Mouse (Mus musculus) monocyte, adult 5-6 weeks (primary cell): ENCODE results near the gene Wfikkn1. TPM values are rescaled to one million over a fixed set of nuclear protein-coding genes. Genes with fewer than 3 reads are reported as not detected.
"Not testable (repeated sequence)": the region's sequence is repeated elsewhere in the genome, so short reads cannot be mapped to it uniquely, and the experiment has no call there.

Experiments
- ATAC-seq: fragments of 153-309, 156-312 bp; replicated peaks from 2 replicates; pipeline ENCODE4 v1.8.0; 2017; ENCODE audit warnings: mild to moderate bottlenecking; ENCODE audit not compliant: low TSS enrichment, insufficient number of reproducible peaks, severe bottlenecking, poor library complexity, low FRiP score
- total RNA-seq: library from RNA; stranded (forward); fragments of 200-1000, 200-491, 200-594 nt; gene quantifications from 3 replicates; pipeline ENCODE4 v1.2.3, GENCODE M21; 2017

The Wfikkn1 gene
- total RNA-seq, 1 experiment from 2014 or later, result 1.0 TPM

DNA sequence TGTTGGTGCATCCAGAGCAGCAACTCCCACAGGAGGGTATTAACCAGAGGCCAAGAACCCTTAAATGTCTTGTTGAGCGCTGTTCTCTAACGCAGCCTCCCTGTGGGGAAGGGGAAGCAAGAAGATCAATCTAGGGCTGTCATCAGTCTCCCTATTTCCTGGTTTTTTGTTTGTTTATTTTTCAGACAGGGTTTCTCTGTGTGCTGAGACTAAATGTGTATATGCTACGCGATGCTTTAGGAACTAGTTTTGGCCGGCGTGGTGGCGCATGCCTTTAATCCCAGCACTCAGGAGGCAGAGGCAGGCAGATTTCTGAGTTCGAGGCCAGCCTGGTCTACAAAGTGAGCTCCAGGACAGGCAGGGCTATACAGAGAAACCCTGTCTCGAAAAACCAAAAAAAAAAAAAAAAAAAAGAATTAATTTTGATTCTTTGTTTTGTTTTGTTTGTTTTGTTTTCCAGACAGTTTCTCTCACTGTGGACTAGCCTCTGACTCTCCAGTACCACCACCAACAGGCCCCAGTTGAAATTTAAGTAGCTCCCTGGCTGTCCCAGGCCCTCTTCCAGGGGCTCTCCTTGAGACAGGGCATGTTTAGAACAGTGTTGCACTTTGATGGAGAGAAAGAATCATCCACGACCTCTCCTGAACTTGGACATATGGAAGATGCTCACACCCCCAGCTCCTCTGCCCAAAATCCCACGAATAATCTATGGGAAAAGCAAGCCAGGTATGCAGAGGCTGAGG, 7.1 kb downstream of the Wfikkn1 start:
- ATAC-seq, result no peak

DNA sequence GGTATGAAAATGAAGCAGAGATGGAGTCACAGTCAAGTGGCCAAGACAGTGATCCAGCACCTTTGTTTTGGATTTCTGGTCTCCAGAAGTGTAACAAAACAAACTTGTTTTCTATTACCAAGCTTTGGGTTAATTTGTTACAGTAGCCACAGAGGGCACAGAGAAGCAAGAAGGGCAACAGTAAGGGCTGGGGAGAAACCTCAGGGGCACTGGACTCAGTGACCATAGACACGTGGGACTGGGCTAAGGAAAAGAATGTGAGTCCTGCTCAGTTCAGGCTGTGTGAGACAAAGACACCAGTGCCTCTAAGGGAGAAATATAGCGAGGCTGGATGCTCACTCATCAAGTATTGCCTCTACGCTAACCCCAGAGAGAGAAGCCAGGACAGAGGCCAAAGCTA, 8.0 kb downstream of the Wfikkn1 start:
- ATAC-seq, result no peak

DNA sequence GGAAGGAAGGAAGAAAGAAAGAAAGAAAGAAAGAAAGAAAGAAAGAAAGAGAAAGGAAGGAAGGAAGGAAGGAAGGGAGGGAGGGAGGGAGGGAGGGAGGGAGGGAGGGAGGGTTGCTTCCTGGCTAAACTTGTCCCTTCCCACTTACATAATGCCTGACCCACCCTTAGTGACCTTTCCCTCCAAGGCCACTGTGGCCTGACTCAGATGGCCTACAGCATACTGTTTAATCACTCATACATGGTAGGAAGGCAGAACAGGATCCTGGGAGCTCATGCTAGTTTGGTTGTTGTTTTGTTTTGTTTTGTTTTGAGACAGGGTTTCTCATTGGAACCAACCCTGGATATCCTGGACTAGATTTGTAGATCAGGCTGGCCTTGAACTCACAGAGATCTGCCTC, 9.1 kb downstream of the Wfikkn1 start:
- ATAC-seq, result not testable (repeated sequence)

DNA sequence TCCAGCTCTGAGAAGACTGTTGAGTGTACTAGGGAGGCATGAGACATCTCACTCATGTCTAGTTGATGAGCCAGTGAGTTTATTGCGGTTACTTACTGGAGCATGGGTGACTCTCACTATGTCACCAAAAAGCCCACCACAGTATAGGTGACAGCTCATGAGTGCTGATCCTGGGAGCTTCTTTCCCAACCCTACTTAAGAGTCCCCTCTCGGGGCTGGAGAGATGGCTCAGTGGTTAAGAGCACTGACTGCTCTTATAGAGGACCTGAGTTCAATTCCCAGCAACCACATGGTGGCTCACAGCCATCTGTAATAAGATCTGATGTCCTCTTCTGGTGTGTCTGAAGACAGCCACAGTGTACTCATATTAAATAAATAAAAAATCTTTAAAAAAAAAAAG, 10.7 kb downstream of the Wfikkn1 start:
- ATAC-seq, result no peak

DNA sequence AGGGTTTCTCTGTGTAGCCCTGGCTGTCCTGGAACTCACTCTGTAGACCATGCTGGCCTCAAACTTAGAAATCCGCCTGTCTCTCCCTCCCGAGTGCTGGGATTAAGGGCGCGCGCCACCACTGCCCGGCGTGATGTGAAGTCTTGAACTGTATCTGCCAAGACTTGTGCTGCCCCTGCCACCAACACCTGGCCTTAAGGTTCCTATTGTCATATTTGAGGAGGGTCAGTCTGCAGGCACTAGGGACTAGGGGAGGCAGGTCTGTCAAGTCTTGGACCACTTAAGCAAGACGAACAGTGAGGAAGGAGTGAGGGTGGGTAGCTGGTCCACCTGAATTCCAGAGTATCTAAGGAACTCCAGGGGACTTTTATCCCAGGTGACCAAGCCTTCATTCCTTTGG, 11.2 kb downstream of the Wfikkn1 start:
- ATAC-seq, result no peak

DNA sequence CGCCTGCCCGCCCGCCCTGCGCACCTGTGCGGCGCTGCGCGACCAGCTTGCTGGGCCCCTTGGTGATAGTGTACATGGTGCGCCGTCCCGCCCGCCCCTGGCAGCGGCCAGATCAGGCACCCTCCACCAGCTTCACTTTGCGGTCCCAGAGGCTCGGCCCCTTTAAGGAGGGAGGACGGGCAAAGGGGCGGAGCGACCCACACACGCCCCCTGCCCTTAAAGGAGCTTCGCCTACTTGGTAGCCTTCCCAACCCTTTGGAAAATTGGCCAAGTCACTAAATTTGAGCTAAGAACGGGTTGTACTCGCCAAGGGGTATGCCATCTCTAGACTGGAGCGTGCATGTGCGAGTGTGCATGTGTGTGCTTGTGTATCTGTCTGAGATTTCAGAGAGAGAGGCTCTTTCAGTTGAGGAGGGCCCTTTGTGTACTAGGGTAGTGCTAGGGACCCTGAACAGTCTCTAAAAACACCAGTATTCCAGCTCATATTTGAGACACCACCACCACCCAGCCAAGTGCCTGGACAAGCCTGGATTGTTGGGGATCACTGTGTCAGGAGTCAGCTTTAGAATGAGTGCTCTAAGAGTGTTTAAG, 12.0 kb downstream of the Wfikkn1 start, which contains the start of gene Mcrip2:
Gene Mcrip2 (minus strand): TSS at position 164 of the 591 bp plus-strand sequence.
- peak; percentile 65 for ATAC-seq

DNA sequence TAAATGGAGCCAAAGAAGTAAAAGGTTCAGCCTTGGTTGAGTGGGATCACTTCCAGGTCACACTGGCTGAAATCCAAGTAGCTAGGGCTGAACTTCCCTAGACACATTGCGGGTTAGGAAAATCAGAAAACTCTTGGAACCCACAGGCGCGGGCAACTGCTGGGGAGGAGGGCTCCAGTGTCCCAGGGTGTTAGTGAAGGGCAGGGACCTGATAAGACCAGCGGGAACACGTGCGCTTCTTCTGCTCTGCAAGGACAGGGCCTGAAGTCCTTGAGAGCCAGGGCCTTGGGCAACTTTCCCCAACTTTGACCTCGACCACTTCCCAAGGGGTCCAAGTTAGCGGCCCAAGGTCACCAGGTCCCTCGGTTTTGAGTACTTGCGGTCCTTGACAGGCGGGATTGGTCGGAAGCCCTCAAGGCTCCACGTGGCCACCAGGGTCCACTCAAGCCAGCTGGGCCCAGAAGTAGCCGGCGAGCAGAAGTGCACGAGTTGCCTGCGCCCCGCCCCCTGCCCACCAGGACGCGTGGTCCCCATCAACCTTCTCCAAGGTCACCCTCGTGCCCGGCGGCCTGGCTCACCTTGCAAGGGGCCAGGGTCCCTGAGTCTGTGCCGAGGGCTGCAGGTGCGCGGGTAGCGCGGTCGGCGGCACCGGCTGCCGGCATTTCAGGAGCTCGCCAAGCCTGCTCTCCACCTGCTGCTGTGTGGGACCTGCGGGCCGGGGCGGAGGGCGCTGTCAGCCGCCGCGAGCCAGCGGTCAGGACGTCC, 12.6 kb downstream of the Wfikkn1 start:
- ATAC-seq, result no peak

DNA sequence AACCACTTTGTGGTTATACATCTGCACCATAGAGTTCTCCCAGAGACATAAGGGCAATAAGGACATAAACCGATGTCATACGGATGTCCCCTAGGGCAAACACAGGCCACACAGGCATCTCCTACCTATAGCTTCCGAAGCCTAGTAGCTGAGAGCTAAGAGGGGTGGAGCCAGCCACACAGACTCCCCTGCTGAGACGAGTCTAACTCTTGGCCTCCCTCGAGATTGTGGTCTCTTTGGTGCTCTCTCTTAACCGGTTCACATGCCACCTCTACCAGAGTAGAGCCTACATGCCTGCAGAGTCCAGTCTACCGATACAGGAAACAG, 13.2 kb downstream of the Wfikkn1 start:
- no peak for ATAC-seq

DNA sequence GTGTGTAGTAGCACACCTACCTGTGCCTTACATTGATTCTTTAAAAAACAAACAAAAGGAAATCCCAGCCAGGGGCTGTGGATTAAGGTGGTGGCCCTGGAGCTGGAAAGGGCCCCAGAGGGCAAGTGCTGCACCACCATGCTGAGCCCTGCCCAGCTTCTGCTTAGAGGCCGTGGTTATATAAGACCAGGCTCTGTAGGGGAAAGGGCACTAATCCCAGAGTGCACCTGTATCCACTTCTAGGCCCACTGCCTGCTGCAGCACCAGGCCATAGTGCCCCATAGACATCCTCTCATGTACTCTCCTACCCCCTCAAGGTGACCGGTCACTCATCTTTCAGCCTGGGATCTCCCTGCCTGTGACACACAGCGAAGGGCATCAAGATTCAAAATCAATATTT, 14.5 kb downstream of the Wfikkn1 start:
- ATAC-seq, result no peak

DNA sequence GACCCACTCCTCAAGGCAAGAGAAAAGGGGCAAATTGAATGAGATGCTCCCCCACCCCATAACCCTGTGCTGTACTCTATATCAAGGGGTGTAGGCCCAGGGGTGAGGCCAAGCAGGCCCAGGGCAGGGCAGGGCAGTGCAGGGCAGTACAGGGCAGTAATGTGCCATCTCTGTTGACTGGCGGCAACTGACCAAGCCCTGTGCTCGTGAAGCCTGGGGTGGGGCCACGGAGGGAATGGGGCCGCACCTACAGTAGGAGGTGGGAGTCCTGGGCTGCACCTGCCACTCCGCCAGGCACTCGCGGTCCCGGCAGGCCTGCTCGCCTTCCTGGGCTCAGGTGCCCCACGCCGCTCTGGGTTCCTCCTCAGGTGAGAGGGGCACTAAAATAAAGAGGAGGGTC, 15.4 kb downstream of the Wfikkn1 start:
- ATAC-seq, result no peak

DNA sequence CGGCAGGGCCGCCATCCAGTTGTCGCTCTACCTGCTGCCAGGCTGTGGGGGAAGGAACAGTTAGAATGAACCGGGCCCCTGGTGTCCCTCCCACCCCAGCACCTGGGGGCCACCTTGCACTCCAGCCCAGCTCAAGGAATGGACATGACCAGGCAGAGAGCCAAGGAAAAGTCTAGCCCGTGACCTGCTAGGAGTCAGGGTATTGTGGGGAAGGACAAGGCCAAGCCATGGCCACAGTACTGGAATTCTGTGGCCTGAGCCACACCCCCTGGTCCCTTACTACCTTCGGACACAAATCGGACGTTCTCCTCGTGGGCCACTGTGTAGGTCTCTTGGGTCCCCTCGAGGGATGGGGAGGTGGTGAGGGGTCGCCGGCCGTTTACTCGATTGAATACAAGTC, 16.3 kb downstream of the Wfikkn1 start:
- ATAC-seq, result no peak

DNA sequence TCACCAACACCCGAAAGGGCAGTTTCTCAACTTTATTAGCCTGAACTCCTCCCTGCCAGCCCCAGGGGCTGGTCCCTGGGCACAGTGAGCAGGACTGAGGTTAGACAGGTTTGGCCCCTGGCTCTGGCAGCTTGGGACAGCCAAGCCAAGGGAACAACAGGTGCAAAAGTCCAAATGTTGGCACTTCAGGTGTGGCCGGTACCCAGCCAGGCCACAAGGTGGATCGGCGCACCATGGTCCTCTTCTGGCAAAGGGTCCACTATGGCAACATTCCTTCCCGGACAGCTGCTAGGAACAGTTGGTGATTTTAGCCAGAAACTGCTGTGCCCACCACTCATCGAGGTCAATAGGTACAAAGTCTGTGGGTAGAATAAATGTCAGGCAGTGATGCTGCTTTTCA, 17.0 kb downstream of the Wfikkn1 start:
- no peak for ATAC-seq

DNA sequence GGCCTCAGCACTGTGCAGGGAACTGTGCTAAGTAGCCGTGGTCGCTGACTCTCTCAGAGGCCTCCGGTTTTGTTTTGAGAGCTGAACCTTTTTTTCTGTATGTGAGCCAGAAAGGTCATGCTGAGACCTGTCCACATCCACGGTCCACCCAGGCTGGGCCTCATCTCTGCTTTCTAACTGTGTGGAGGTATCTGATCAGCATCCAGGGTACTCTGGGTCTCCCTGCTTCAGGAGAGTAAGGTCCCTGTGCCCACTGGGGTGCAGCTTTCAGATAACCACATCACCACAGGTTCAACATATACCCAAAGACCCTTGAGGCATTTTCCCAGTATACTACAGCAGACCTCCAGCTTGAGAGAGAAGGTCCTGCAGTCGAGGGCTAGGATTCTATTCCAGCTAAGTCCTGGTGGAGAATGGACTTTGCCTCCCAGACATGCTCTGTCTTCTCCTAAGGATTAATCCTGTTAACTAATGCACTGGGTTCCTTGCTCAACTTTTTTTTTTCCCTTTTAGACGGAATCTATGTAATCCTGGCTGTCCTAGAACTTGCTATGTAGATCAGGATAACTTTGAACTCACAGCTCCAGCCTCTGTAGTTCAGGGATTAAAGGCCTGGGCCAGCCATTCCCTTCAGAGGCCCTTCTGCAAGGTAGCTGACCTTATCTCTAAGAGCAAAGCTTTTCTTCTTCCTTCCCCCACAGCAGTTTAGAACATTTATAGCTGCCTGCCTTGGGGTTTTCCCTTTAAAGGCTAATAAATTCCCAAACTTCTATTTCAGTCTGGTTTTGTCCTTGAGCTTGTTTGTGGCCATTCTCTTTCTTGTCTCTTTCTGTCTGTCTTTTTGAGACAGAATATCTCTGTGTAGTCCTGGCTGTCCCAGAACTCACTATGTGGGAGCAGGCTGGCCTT, 18.7 kb downstream of the Wfikkn1 start:
- ATAC-seq, result no peak

DNA sequence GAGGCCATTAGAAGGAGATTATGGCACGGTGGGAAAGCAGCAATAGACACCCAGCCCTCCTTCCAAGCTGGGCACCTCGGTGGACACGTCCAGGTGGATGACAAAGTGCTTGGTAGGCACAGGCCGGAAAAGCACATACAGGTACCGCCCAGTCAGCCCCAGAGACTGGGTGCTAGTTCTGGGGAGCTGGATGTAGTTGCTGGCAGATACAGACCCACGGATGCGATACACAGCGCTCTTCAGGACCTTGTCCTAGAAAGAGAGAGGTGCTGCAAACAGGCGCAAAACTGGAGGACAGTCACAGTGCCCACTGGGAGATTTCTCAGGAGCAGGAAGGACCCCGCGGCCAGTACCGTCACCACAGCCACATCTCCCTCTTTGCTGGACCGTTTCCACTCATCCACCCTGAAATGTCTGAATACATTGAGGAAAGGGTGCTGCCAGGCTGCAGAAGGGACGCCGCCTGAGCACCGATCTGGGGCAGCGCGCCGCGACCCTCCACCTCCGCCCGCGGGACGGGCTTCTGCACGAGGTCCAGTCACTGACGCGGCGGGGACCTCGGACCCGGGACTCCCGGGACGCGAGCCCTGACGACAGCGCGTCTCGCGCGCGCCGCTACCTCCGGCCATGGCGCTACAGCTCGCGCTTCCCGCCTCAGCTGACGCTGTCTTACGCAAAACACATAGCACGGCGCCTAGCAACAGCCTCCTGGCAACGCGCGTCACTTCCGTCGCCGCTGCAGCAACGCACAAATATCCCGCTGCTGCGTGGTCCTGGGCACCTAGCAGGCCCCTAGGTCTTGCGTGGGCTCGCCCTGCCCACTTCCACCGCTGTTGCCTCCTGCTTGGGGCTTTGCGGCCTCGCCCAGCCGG, 19.6 kb downstream of the Wfikkn1 start, which contains the start of gene Wdr90:
Gene Wdr90 (minus strand): TSS at position 670 of the 872 bp plus-strand sequence.
- peak; percentile 93 for ATAC-seq

DNA sequence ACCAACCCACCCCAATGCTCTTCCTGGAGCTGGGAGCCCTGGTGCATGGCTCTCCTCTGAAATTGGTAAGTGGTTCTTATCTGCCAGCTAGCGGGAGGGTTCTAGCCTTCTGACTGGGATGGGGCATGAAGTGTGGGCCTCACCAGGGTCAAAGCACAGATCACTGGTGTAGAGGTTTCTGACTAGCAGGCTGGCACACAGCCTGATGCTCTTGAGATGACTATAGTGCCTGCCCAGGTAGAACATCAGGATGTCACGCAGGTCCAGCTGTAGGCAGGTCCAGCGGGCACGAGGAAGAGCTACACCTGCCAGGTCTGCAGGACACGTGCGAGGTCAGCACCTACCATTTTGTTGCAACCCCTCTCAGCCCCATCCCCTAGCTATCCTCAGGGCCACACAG, 20.4 kb downstream of the Wfikkn1 start:
- ATAC-seq, result no peak

DNA sequence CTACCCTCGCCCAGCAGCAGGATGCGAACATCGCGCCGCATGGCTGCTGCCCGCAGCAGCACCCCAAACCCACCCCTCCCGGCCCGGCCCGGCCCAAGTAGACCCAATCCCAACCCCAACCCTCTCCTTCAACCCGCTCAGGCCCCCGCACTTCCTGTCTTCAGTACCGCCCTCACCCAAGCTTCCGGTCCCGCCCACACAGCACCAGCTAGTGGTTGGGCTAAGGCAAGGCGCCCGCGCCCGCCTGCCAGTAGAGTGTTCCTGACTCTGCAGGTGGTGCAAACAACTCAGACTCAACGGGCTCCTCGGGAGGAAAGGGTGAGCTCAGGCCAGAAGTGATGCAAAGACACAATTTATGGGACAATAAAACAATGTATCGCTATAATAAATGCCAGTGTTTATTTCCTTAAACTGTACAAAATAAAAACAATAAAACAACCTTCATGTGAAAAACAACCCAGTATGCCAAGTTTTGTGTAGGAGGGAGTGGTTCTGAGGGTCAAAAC, 36.2 kb downstream of the Wfikkn1 start, which contains the start of gene Rhot2:
Gene Rhot2 (minus strand): TSS at position 456 of the 506 bp plus-strand sequence.
- peak; percentile 88 for ATAC-seq

DNA sequence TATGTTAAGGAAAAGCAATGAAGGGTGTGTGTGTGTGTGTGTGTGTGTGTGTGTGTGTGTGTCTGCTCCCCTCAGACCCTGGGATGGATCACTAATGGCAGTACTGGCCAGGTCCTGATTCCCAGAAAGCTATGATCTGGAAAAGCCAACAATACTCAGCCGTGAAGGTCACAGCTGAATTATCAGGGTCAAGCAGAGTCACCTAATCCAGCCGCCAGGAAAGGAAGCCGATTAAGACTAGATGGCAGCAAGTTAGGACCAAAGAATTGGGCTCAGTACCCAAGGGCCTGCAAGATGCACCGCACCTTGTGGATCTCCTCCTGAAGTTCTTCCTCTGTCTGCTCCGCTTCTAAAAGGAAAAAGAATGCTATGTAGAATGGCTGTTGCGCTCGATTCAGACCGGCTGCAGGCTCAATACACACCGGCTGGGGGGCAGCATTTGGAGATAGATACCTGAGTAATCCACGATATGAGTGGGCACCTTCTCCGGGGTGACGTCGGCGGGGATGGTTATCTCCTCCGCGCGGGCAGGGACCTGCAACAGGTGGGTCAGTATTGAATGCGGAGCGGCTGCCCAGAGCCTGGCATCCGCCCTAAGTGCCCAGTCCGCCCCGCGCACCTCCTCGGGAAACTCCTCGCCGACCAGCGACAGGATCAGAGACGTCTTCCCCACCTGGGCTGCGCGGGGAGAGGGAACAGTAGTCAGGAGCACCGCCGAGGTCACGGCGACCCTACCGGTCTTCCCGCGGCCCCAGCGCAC, 36.8 kb downstream of the Wfikkn1 start:
- ATAC-seq, result no peak
